Mouse (Mus musculus) lung, postnatal 0 days (tissue): ENCODE data around the gene Hs6st3.

Source experiments
- CTCF ChIP-seq: IDR thresholded peaks from 2 replicates; pipeline ENCODE4 v1.5.1; 2016; ENCODE audit warnings: antibody characterized with exemption, mild to moderate bottlenecking
- EP300 ChIP-seq: IDR thresholded peaks from 2 replicates; pipeline ENCODE4 v1.6.1; 2016; ENCODE audit warnings: antibody characterized with exemption, mild to moderate bottlenecking, control low read depth

DNA sequence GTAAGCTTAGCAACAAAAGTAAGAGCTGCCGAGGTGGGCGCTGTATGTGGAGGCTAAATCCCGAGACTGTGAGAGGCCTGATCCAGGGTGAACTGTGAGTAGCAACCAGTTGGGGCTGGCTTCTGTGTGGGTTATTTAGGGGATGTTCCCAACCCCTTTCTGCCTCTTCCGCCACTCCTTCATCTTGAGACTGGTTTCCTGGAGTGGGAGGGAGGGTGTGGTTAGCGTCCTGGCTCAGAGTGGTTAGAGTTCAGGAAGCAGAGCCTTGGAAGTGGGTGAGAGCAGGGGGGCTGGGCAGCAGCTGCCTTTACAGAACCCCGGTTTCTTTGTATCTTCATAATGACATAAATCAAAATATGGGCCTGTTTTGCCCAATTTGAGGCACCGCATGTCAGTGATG, 134.9 kb downstream of the Hs6st3 start:
- TF ChIP-seq EP300 (no peak), CTCF (no peak)
